Mouse (Mus musculus) limb, embryonic 12.5 days (tissue): ENCODE results near the gene Mtr. TPM values are rescaled to one million over a fixed set of nuclear protein-coding genes. Genes with fewer than 3 reads are reported as not detected.

Experiments used
- ATAC-seq: fragments of 200-750 bp; cut with Nextera tagmentation; 2 replicates; pipeline ENCODE4 v1.8.0; 2017; ENCODE audit warnings: low read depth, moderate TSS enrichment; ENCODE audit not compliant: insufficient number of reproducible peaks, insufficient read depth, low FRiP score, low TSS enrichment
- H3K27ac ChIP-seq: fragments of 300-500 bp; sonication (generic); 2 replicates; pipeline ENCODE4 v1.5.1; 2016; ENCODE audit warnings: mild to moderate bottlenecking, moderate library complexity
- H3K27me3 ChIP-seq: fragments of 300-500 bp; sonication (generic); 2 replicates; pipeline ENCODE4 v1.6.1; 2016; ENCODE audit warnings: mild to moderate bottlenecking, moderate library complexity
- H3K36me3 ChIP-seq: fragments of 300-500 bp; sonication (generic); 2 replicates; pipeline ENCODE4 v1.6.1; 2016; ENCODE audit warnings: mild to moderate bottlenecking, moderate library complexity
- H3K4me1 ChIP-seq: fragments of 300-500 bp; sonication (generic); replicated peaks from 2 replicates; pipeline ENCODE4 v1.6.1; 2016
- H3K4me2 ChIP-seq: fragments of 300-500 bp; sonication (generic); 2 replicates; pipeline ENCODE4 v1.6.1; 2016; ENCODE audit warnings: mild to moderate bottlenecking, moderate library complexity
- H3K4me3 ChIP-seq: fragments of 300-500 bp; sonication (generic); replicated peaks from 2 replicates; pipeline ENCODE4 v1.5.1; 2016; ENCODE audit warnings: mild to moderate bottlenecking
- H3K9ac ChIP-seq: fragments of 300-500 bp; sonication (generic); replicated peaks from 2 replicates; pipeline ENCODE4 v1.6.1; 2016; ENCODE audit warnings: mild to moderate bottlenecking, moderate library complexity
- H3K9me3 ChIP-seq: fragments of 300-500 bp; sonication (generic); 2 replicates; pipeline ENCODE4 v1.6.1; 2016; ENCODE audit warnings: mild to moderate bottlenecking, moderate library complexity
- WGBS: fragments of 180-500 bp; shearing (Covaris S2); methylation state at CpG from one replicate; pipeline ENCODE4 v1.1.7; 2016; 5-methylcytosine and 5-hydroxymethylcytosine counted together
- polyA plus RNA-seq: library from polyadenylated mRNA; unstranded; fragments of >200 nt; fragmentation: Nextera tagmentation; extraction: Ambion mirVana; gene quantifications from 2 replicates; pipeline ENCODE4 v1.2.1, GENCODE M21; 2016

Mtr gene
- polyA plus RNA-seq, 1 experiment from 2014 or later = 24.5 TPM

DNA sequence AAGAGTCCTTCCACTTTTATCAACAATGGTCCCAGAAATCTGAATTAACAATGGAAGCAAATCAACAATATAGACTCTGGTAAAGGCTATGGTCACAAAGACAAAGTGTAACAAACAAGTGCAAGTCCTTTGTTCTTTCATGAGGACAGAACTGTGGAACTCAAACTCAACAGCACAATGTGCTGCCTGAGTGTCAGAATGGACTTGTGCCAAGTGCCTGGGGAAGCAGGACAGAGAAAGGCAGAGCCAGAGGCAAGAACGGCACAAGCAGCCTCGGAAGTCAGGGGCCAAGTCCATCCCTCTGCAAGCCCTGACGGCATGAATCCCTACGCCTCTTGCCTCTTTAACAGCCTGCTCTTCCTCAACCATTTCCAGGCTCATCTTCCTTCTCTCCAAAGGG lies 13.9 kb downstream of the Mtr start:
- Histone ChIP-seq H3K9me3 (no peaks in the 10 kb centered on the region), H3K4me2 (no peak overlapping the region), H3K9ac (no peak overlapping the region), H3K27ac (no peak overlapping the region), H3K27me3 (no peaks in the 10 kb centered on the region), H3K4me1 (no peaks in the 10 kb centered on the region), H3K36me3 (peaks cover 91% of the 10 kb centered on the region), H3K4me3 (no peak overlapping the region)
- 90% methylated on average over 4 of the region's 4 CpGs for WGBS
- no peak for ATAC-seq

DNA sequence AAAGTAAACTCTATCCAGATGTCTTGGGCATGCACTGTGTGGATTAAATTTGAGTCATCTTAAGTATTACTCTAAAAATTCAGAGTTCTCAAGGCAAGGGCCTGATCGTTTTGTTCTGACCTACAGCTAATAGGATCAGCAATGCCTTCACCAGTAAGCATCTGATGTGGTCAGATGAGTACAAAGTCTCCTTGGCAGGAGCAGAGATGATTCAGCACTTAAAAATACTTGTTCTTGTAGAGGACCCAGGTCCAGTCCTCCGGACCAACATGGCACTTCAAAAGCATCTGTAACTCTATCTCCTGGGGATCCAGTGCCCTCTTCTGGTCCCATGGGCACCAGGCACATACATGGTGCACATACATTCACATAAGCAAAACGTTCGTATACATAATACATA lies 25.8 kb downstream of the Mtr start:
- H3K27ac ChIP-seq = no peak overlapping the region
- no peaks in the 10 kb centered on the region for H3K27me3 ChIP-seq
- H3K4me1 ChIP-seq = no peaks in the 10 kb centered on the region
- no peak overlapping the region for H3K9ac ChIP-seq
- no peak for ATAC-seq
- 83% methylated on average over 4 of the region's 4 CpGs for WGBS
- H3K4me2 ChIP-seq = no peak overlapping the region
- no peak overlapping the region for H3K4me3 ChIP-seq
- peaks cover 88% of the 10 kb centered on the region for H3K36me3 ChIP-seq
- H3K9me3 ChIP-seq = no peaks in the 10 kb centered on the region

GRCm38 (mm10) chr13:12228248-12228647 lies 29.7 kb downstream of the Mtr start:
- Histone ChIP-seq H3K4me3 (no peak overlapping the region), H3K4me1 (no peaks in the 10 kb centered on the region), H3K27me3 (no peaks in the 10 kb centered on the region), H3K27ac (no peak overlapping the region), H3K9me3 (no peaks in the 10 kb centered on the region), H3K36me3 (peaks cover 88% of the 10 kb centered on the region), H3K4me2 (no peak overlapping the region), H3K9ac (no peak overlapping the region)
- 91% methylated on average over 4 of the region's 4 CpGs for WGBS
- no peak for ATAC-seq

DNA sequence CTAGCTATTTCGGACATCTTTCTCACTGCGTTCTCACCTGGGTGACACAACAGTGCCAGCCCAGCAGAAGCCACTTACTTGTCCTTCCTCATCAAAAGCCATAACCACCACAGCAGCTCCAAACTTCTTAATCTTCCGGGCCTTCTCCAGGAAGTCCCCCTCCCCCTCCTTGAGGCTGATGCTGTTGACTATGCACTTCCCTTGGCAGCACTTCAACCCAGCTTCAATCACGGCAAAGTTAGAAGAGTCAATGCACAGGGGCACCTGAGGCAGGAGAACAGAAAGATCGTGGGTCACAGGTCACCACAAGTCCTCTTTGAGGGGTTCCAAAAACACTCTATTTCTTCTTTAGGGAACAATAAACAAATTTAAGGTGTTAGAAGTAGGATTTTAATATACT lies 30.3 kb downstream of the Mtr start:
- no peak for ATAC-seq
- Histone ChIP-seq H3K27ac (no peak overlapping the region), H3K9me3 (no peaks in the 10 kb centered on the region), H3K36me3 (peaks cover 86% of the 10 kb centered on the region), H3K9ac (no peak overlapping the region), H3K4me3 (no peak overlapping the region), H3K4me1 (no peaks in the 10 kb centered on the region), H3K4me2 (no peak overlapping the region), H3K27me3 (no peaks in the 10 kb centered on the region)
- WGBS = 84% methylated on average over 5 of the region's 5 CpGs

- Histone ChIP-seq H3K4me3 (no peak overlapping the region), H3K9me3 (no peaks in the 10 kb centered on the region), H3K36me3 (peaks cover 79% of the 10 kb centered on the region), H3K4me2 (no peak overlapping the region), H3K27ac (no peak overlapping the region), H3K27me3 (no peaks in the 10 kb centered on the region), H3K9ac (no peak overlapping the region), H3K4me1 (no peaks in the 10 kb centered on the region)
- 94% methylated on average over 14 of the region's 14 CpGs for WGBS
- no peak for ATAC-seq
Observed at GRCm38 (mm10) chr13:12218603-12219002, 39.3 kb downstream of the Mtr start.

DNA sequence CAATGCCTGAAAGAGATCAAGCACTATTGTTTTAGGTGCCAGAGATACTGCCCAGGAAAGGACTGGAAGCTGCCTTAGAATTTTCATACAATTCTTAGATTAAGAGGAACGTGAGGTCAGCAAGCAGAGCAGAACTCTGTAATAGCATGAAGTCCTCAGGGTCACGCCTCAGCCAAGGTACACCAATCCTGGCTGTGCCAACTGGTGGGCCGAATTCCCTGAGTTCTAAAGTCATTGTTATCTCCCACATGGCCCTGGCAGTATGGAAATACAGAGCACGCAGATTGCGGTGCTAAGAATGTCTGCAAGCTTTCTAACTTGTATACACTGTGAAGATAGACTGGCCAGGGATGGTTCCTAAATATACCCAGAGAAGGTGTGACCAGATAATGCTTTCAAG lies 43.0 kb downstream of the Mtr start:
- H3K36me3 ChIP-seq = peaks cover 75% of the 10 kb centered on the region
- WGBS = 91% methylated on average over 5 of the region's 5 CpGs

DNA sequence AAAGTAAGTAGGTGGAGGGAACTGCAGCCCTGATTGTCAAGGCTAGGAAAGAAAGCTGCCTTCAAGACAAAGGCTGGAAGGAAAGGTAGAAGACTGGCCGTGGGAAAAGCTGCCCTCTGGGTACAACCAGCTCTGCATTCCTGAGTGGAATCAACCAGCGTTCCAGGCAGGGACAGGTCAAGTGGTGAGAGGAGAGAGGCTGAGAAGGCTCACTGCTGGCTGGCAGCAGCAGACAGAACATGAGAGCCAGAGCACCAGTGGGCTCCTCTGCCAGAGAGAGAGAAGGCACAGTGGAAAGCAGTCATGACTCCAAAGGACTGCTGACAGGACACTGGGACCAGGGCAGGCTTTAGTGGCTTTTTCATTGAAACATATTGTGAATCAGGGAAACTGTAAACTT lies 46.9 kb downstream of the Mtr start:
- Histone ChIP-seq H3K9ac (no peak overlapping the region), H3K27ac (no peak overlapping the region), H3K4me1 (no peaks in the 10 kb centered on the region), H3K4me2 (no peak overlapping the region), H3K9me3 (no peaks in the 10 kb centered on the region), H3K36me3 (peaks cover 63% of the 10 kb centered on the region), H3K27me3 (no peaks in the 10 kb centered on the region), H3K4me3 (no peak overlapping the region)
- WGBS = 81% methylated on average over 2 of the region's 2 CpGs
- ATAC-seq = no peak

More for the DNA sequence above, 43.0 kb downstream of the Mtr start:
- H3K27ac ChIP-seq = no peak overlapping the region
- no peak for ATAC-seq
- H3K4me1 ChIP-seq = no peaks in the 10 kb centered on the region
- no peak overlapping the region for H3K9ac ChIP-seq
- H3K4me3 ChIP-seq = no peak overlapping the region
- H3K9me3 ChIP-seq = no peaks in the 10 kb centered on the region
- H3K4me2 ChIP-seq = no peak overlapping the region
- no peaks in the 10 kb centered on the region for H3K27me3 ChIP-seq

- H3K4me3 ChIP-seq = no peak overlapping the region
- ATAC-seq = peak; percentile 63; the same call in 1 of the 2 replicates
- no peaks in the 10 kb centered on the region for H3K4me1 ChIP-seq
- WGBS = 80% methylated on average over 10 of the region's 10 CpGs
- peaks cover 65% of the 10 kb centered on the region for H3K36me3 ChIP-seq
- H3K9ac ChIP-seq = no peak overlapping the region
- no peak overlapping the region for H3K4me2 ChIP-seq
- H3K27me3 ChIP-seq = no peaks in the 10 kb centered on the region
- H3K27ac ChIP-seq = no peak overlapping the region
- H3K9me3 ChIP-seq = no peaks in the 10 kb centered on the region
Observed at GRCm38 (mm10) chr13:12210023-12210762, 47.7 kb downstream of the Mtr start.

DNA sequence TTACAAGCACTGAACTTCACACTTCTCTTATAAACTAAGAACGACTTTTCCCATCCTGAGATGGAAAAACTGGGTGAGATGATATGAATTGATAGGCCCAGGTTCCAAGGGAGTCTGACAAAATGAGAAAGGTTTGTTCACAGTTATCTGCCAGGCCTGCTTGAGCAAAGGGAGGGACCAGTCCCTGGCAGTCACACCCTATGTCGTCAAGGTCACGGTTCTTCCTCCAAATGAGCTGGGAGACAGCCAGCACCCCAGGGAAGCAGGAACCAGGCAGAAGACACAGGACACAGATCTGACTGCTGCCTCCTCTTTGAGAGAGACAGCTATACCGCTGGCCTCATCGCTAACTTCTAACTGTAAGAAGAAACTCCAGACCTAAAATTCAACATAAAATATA lies 57.5 kb downstream of the Mtr start:
- H3K36me3 ChIP-seq = peaks cover 72% of the 10 kb centered on the region
- no peak overlapping the region for H3K27ac ChIP-seq
- no peak for ATAC-seq
- H3K4me3 ChIP-seq = no peak overlapping the region
- H3K4me2 ChIP-seq = no peak overlapping the region
- WGBS = 88% methylated on average over 5 of the region's 5 CpGs
- no peaks in the 10 kb centered on the region for H3K4me1 ChIP-seq
- H3K9ac ChIP-seq = no peak overlapping the region
- H3K27me3 ChIP-seq = no peaks in the 10 kb centered on the region
- no peaks in the 10 kb centered on the region for H3K9me3 ChIP-seq

DNA sequence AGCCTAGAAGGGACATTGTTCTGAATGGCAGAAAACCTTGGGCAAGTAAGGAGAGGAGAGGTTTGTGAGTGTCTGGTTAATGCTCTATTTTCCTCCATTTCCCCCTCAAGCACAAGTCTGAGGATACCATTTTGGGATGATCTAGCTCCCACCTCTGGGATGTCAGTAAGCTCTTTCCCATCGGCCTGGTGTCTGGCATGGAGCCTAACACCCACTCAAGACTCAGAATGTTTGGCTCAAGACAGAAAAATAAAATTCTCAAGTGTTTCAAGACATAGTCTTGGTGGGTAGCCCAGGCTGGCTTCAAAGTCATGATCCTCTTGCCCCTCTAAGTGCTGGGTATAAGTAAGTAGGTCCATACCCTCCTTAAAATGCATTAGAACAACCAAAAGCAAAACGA lies 59.4 kb downstream of the Mtr start:
- H3K4me1 ChIP-seq = no peaks in the 10 kb centered on the region
- H3K4me3 ChIP-seq = no peak overlapping the region
- H3K27ac ChIP-seq = no peak overlapping the region
- H3K4me2 ChIP-seq = no peak overlapping the region
- H3K36me3 ChIP-seq = peaks cover 73% of the 10 kb centered on the region
- no peak overlapping the region for H3K9ac ChIP-seq
- 95% methylated on average over 2 of the region's 2 CpGs for WGBS
- no peak for ATAC-seq
- no peaks in the 10 kb centered on the region for H3K27me3 ChIP-seq
- H3K9me3 ChIP-seq = no peaks in the 10 kb centered on the region

- no peaks in the 10 kb centered on the region for H3K27me3 ChIP-seq
- H3K27ac ChIP-seq = no peak overlapping the region
- ATAC-seq = no peak
- H3K36me3 ChIP-seq = peaks cover 85% of the 10 kb centered on the region
- no peak overlapping the region for H3K4me3 ChIP-seq
- no peak overlapping the region for H3K4me2 ChIP-seq
- no peaks in the 10 kb centered on the region for H3K4me1 ChIP-seq
- no peaks in the 10 kb centered on the region for H3K9me3 ChIP-seq
- H3K9ac ChIP-seq = no peak overlapping the region
- WGBS = 89% methylated on average over 4 of the region's 4 CpGs
Observed at GRCm38 (mm10) chr13:12196861-12197260, 61.1 kb downstream of the Mtr start.

- Histone ChIP-seq H3K36me3 (peaks cover 86% of the 10 kb centered on the region), H3K4me2 (no peak overlapping the region), H3K4me3 (no peak overlapping the region), H3K27me3 (no peaks in the 10 kb centered on the region), H3K9me3 (no peaks in the 10 kb centered on the region), H3K4me1 (no peaks in the 10 kb centered on the region), H3K9ac (no peak overlapping the region), H3K27ac (no peak overlapping the region)
- no peak for ATAC-seq
- 99% methylated on average over 3 of the region's 3 CpGs for WGBS
Observed at GRCm38 (mm10) chr13:12196012-12196411, 61.9 kb downstream of the Mtr start.
